In the genomic region with DNA sequence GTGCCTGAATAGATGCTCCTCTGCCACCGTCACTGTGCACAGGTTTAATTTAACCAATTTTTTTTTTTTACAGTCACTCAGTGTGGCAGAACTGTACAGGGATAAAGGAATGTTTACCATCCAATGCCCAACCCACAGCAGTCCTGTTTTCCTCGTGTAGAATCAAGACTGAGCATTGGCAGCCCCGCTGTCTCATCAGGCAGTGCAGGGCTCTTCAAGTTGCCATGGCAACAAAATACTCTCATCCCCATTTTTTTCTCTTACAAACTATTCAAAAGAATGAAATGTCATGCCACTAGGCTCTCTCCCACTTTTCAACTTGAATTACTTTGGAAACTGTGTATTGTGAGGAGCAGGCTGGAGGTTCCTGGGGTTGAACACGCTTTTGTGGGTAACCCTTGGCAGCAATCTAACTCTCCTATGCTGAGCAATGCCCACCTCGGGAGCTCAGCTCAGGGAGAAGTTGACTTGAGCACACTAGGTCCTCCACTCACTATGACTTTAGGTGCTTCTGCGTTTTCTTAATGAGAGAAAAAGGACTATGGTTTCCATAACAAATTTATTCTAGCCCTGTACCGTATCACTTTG, we compare ENCODE assay signal across 14 mouse cellular contexts.
DNase-seq lines count a peak whose midpoint lies in the region; ATAC-seq lines count a peak whose summit lies in the region.
"Had no signal": no experiment of that assay in that cellular context is flagged by ENCODE, and none has a peak within 500 bp of the region (broad histone marks: within the 10 kb centered on the region; RNA-seq: fewer than 3 reads in every experiment).

No protein-coding gene starts in this region.

- peaks cover 14% of the 10 kb centered on the region for H3K4me1 ChIP-seq in hindbrain, embryonic 15.5 days (replicated peaks)
- H3K4me1 ChIP-seq: embryonic facial prominence, embryonic 12.5 days had no signal

- no peak overlapping the region for H3K9ac ChIP-seq in hindbrain, embryonic 15.5 days
- H3K9ac ChIP-seq: embryonic facial prominence, embryonic 12.5 days had no signal

- peak; percentile 80 for ATAC-seq in hindbrain, embryonic 15.5 days (ENCODE audit: low FRiP score, low read depth)
- ATAC-seq in megakaryocyte progenitor cell, adult 5-6 weeks (replicated peaks; ENCODE audit: poor library complexity) = no peak
- ATAC-seq: intestine, embryonic 16.5 days had no signal

- peak overlapping the region; percentile 35; the same call in 1 of the 2 replicates for H3K27ac ChIP-seq in hindbrain, embryonic 15.5 days (replicated peaks)
- H3K27ac ChIP-seq: embryonic facial prominence, embryonic 12.5 days had no signal

- WGBS in hindbrain, embryonic 15.5 days = 32% methylated on average over 7 of the region's 7 CpGs

- no peaks in the 10 kb centered on the region for H3K9me3 ChIP-seq in hindbrain, embryonic 15.5 days
- H3K9me3 ChIP-seq: embryonic facial prominence, embryonic 12.5 days; G1E had no signal

- no peaks in the 10 kb centered on the region for H3K27me3 ChIP-seq in hindbrain, embryonic 15.5 days
- H3K27me3 ChIP-seq: embryonic facial prominence, embryonic 12.5 days had no signal

- no peak overlapping the region for H3K4me3 ChIP-seq in hindbrain, embryonic 15.5 days
- H3K4me3 ChIP-seq: embryonic facial prominence, embryonic 12.5 days had no signal

- peak overlapping the region; percentile 14 for H3K4me2 ChIP-seq in hindbrain, embryonic 15.5 days
- H3K4me2 ChIP-seq: embryonic facial prominence, embryonic 12.5 days; liver, embryonic 11.5 days had no signal

- no peaks in the 10 kb centered on the region for H3K36me3 ChIP-seq in hindbrain, embryonic 15.5 days
- H3K36me3 ChIP-seq: embryonic facial prominence, embryonic 12.5 days; G1E had no signal

- peak; percentile 8 to 10 for DNase-seq in frontal cortex, postnatal 36 days (ENCODE audit: low spot score in 2 of 2)
- no peak for DNase-seq in frontal cortex, postnatal 10 days (ENCODE audit: low spot score in 2 of 2)
- DNase-seq in right cerebral cortex, postnatal 25 days = peak; percentile 9
- no peak for DNase-seq in right cerebral cortex, postnatal 14 days
- no peak for DNase-seq in liver
- DNase-seq: cerebellum, adult 18-20 months; kidney, postnatal 36 days; lung, postnatal 14 days had no signal

Comparison
In these comparisons a context has a peak if more than half of its experiments do, and no peak if none do; other contexts are left out.
1. DNase-seq: peak in frontal cortex, postnatal 36 days (2 of 2) and right cerebral cortex, postnatal 25 days (single experiment); none in frontal cortex, postnatal 10 days (0 of 2), right cerebral cortex, postnatal 14 days (single experiment) and liver (single experiment).